Mouse (Mus musculus) bone marrow macrophage, adult 2 months (primary cell): Measurements from ENCODE around the gene Mid1. TPM values are rescaled to one million over a fixed set of nuclear protein-coding genes. Genes with fewer than 3 reads are reported as not detected.
"Not testable (repeated sequence)": the region's sequence is repeated elsewhere in the genome, so short reads cannot be mapped to it uniquely, and the experiment has no call there.

Experiments used
- H3K27ac ChIP-seq: 2 replicates; pipeline ENCODE4 v1.5.1; 2012; ENCODE audit warnings: low read depth, low read length; ENCODE audit not compliant: insufficient read depth
- H3K4me1 ChIP-seq: 2 replicates; pipeline ENCODE4 v1.6.1; 2012; ENCODE audit warnings: low read length; ENCODE audit not compliant: control insufficient read depth, insufficient read depth
- H3K4me3 ChIP-seq: 2 replicates; pipeline ENCODE4 v1.5.1; 2012; ENCODE audit warnings: mild to moderate bottlenecking, low read length, moderate library complexity; ENCODE audit not compliant: insufficient read depth
- CTCF ChIP-seq: IDR thresholded peaks from 2 replicates; pipeline ENCODE4 v1.5.1; 2012; ENCODE audit warnings: low read depth, mild to moderate bottlenecking, low read length, moderate library complexity
- polyA plus RNA-seq: library from polyadenylated mRNA; stranded (reverse); fragments of >200 nt; gene quantifications from 2 replicates; pipeline ENCODE4 v1.2.4, GENCODE M21; 2012; ENCODE audit not compliant: missing spikeins, insufficient read depth, insufficient read length

The Mid1 gene
- polyA plus RNA-seq, 1 experiment, result 22.0 TPM

- H3K4me1 ChIP-seq, H3K4me3 ChIP-seq, H3K27ac ChIP-seq: not testable (repeated sequence)
- TF ChIP-seq CTCF, result peak; percentile 100
Observed at GRCm38 (mm10) chrX:170020690-170021050, 335.7 kb downstream of the Mid1 start.

DNA sequence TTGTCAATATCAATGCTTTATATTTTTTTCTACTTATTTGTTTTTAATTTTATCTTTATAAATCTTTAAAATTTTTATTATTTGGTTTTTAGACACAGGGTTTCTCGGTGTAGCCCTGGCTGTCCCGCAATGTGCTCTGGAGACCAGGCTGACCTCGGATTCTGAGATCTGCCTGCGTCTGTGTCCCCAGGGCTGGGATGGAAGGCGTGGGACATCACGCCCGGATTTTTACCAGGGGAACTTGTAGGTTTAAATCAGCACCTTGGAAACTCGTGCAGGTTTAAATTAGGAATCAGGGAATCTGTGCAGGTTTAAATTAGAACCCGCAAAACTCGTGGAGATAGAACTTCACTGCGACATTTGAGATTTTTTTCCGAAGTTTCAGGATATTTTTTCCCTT, 336.2 kb downstream of the Mid1 start:
- TF ChIP-seq CTCF, result peak; percentile 3; the same call in 1 of the 2 replicates
- H3K4me3 ChIP-seq, H3K4me1 ChIP-seq, H3K27ac ChIP-seq: not testable (repeated sequence)

DNA sequence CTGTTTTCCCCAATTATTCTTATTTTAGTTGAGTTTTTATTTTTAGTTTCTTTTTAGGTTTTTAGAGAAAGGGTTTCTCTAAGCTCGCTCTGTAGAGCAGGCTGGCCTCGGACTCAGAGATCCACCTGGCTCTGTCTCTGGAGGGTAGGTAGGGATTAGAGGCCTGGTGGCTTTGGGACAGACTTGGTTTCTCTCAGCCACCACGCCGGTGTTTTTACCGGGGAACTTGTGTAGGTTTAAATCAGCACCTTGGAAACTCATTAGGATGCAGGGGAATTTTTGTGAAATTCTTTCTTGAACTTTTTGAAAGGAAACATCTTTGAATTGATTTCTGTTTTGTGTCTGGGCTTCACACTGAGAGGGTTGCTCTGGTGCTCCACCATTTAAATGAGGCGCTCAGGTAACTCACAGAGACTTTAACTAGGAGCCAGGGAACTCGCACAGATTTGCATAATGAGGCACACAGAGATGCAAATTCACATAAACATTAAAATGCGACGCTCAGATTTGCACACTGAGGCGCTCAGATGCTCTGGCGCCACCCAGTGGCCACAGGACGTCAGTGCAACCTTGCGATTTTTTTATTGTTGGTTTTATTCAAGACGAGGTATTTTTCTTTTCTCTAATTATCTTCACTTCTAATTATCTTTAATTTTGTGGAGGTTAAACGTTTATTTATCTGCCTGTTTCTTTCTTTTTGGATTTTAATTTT, 336.9 kb downstream of the Mid1 start:
- not testable (repeated sequence) for H3K4me3 ChIP-seq, H3K27ac ChIP-seq, H3K4me1 ChIP-seq
- TF ChIP-seq CTCF, result peak; percentile 96

Other genes with a start within 250 kb of the Mid1 start
- gene 4933400A11Rik, start 94.4 kb downstream of the Mid1 start, polyA plus RNA-seq, result not detected in 2 replicates